Mouse (Mus musculus) left cerebral cortex, postnatal 36 days (tissue): ENCODE data around the gene Rasgrp3. TPM values are rescaled to one million over a fixed set of nuclear protein-coding genes. Genes with fewer than 3 reads are reported as not detected.
"Not testable (repeated sequence)": the region's sequence is repeated elsewhere in the genome, so short reads cannot be mapped to it uniquely, and the experiment has no call there.

ENCODE experiments used
- DNase-seq, 2 experiments: peaks; one replicate each; pipeline ENCODE4 v3.0.0; 2021 to 2022; ENCODE audit warnings: low spot score in 2 of 2, mixed read lengths in 1 of 2
- intact Hi-C: fragments of 180-260 bp; cut with DNase I; formaldehyde crosslinking; loops from one replicate; pipeline ENCODE4 v1.15.1; 2025
- total RNA-seq, 2 experiments: library from RNA; stranded (reverse); gene quantifications; 2 replicates each; pipeline ENCODE4 v1.2.3; 2021

The Rasgrp3 gene
- total RNA-seq, 2 experiments from 2014 or later, result 9.0 to 9.9 TPM

- intact Hi-C loops, result not testable (repeated sequence)
Measured at GRCm38 (mm10) chr17:75456096-75456495, 20.4 kb downstream of the Rasgrp3 start.

GRCm38 (mm10) chr17:75460621-75461020 lies 24.9 kb downstream of the Rasgrp3 start:
- no peak for DNase-seq
- intact Hi-C loops, result no loop called here

More at GRCm38 (mm10) chr17:75456096-75456495, 20.4 kb downstream of the Rasgrp3 start:
- not testable (repeated sequence) for DNase-seq

GRCm38 (mm10) chr17:75461771-75462170 lies 26.1 kb downstream of the Rasgrp3 start:
- no peak for DNase-seq
- intact Hi-C loops, result no loop called here

GRCm38 (mm10) chr17:75463223-75463622 lies 27.5 kb downstream of the Rasgrp3 start:
- intact Hi-C loops, result not testable (repeated sequence)

GRCm38 (mm10) chr17:75463645-75464044 lies 27.9 kb downstream of the Rasgrp3 start:
- intact Hi-C loops, result no loop called here
- DNase-seq, result no peak

More at GRCm38 (mm10) chr17:75463223-75463622, 27.5 kb downstream of the Rasgrp3 start:
- not testable (repeated sequence) for DNase-seq

- DNase-seq, result no peak
- intact Hi-C loops, result no loop called here
Measured at GRCm38 (mm10) chr17:75464331-75464982, 28.8 kb downstream of the Rasgrp3 start.

- intact Hi-C loops, result no loop called here
- DNase-seq, result peak; percentile 74 to 79
Measured at GRCm38 (mm10) chr17:75464983-75465634, 29.4 kb downstream of the Rasgrp3 start.

GRCm38 (mm10) chr17:75465635-75465997 lies 29.9 kb downstream of the Rasgrp3 start:
- intact Hi-C loops, result no loop called here
- no peak for DNase-seq

GRCm38 (mm10) chr17:75466948-75467347 lies 31.3 kb downstream of the Rasgrp3 start:
- DNase-seq, result no peak
- intact Hi-C loops, result no loop called here

GRCm38 (mm10) chr17:75467526-75467925 lies 31.8 kb downstream of the Rasgrp3 start:
- no peak for DNase-seq
- intact Hi-C loops, result no loop called here

GRCm38 (mm10) chr17:75468479-75469114 lies 32.9 kb downstream of the Rasgrp3 start:
- DNase-seq, result no peak
- intact Hi-C loops, result no loop called here

GRCm38 (mm10) chr17:75470325-75470724 lies 34.6 kb downstream of the Rasgrp3 start:
- DNase-seq, result no peak
- intact Hi-C loops, result no loop called here

GRCm38 (mm10) chr17:75470885-75471610 lies 35.4 kb downstream of the Rasgrp3 start:
- intact Hi-C loops, result no loop called here
- DNase-seq, result no peak

GRCm38 (mm10) chr17:75471644-75472253 lies 36.1 kb downstream of the Rasgrp3 start:
- intact Hi-C loops, result no loop called here
- no peak for DNase-seq

GRCm38 (mm10) chr17:75472379-75472778 lies 36.7 kb downstream of the Rasgrp3 start:
- intact Hi-C loops, result no loop called here
- no peak for DNase-seq

- DNase-seq, result no peak
- intact Hi-C loops, result no loop called here
Measured at GRCm38 (mm10) chr17:75475985-75476384, 40.3 kb downstream of the Rasgrp3 start.

- DNase-seq, result no peak
- intact Hi-C loops, result no loop called here
Measured at GRCm38 (mm10) chr17:75476736-75477416, 41.2 kb downstream of the Rasgrp3 start.

GRCm38 (mm10) chr17:75477655-75478054 lies 42.0 kb downstream of the Rasgrp3 start:
- intact Hi-C loops, result no loop called here
- DNase-seq, result no peak

GRCm38 (mm10) chr17:75478836-75479235 lies 43.1 kb downstream of the Rasgrp3 start:
- no peak for DNase-seq
- intact Hi-C loops, result no loop called here
